Mouse (Mus musculus) midbrain, embryonic 15.5 days (tissue): Measurements from ENCODE around the gene Napsa. TPM values are rescaled to one million over a fixed set of nuclear protein-coding genes. Genes with fewer than 3 reads are reported as not detected.

Experiments
- ATAC-seq: fragments of 200-750 bp; cut with Nextera tagmentation; replicated peaks from 2 replicates; pipeline ENCODE4 v1.8.0; 2017; ENCODE audit warnings: moderate TSS enrichment
- H3K27ac ChIP-seq: fragments of 300-500 bp; sonication (generic); 2 replicates; pipeline ENCODE4 v1.5.1; 2015; ENCODE audit warnings: mild to moderate bottlenecking, inconsistent platforms
- H3K27me3 ChIP-seq: fragments of 300-500 bp; sonication (generic); replicated peaks from 2 replicates; pipeline ENCODE4 v1.6.1; 2015; ENCODE audit warnings: inconsistent platforms
- H3K36me3 ChIP-seq: fragments of 300-500 bp; sonication (generic); replicated peaks from 2 replicates; pipeline ENCODE4 v1.6.1; 2015; ENCODE audit warnings: inconsistent platforms
- H3K4me1 ChIP-seq: fragments of 300-500 bp; sonication (generic); 2 replicates; pipeline ENCODE4 v1.6.1; 2015; ENCODE audit warnings: inconsistent platforms
- H3K4me2 ChIP-seq: fragments of 300-500 bp; sonication (generic); 2 replicates; pipeline ENCODE4 v1.6.1; 2015; ENCODE audit warnings: inconsistent platforms, mild to moderate bottlenecking, moderate library complexity
- H3K4me3 ChIP-seq: fragments of 300-500 bp; sonication (generic); 2 replicates; pipeline ENCODE4 v1.5.1; 2015; ENCODE audit warnings: mild to moderate bottlenecking, inconsistent platforms
- H3K9ac ChIP-seq: fragments of 300-500 bp; sonication (generic); 2 replicates; pipeline ENCODE4 v1.6.1; 2015; ENCODE audit warnings: mild to moderate bottlenecking, inconsistent platforms
- H3K9me3 ChIP-seq: fragments of 300-500 bp; sonication (generic); 2 replicates; pipeline ENCODE4 v1.6.1; 2016; ENCODE audit warnings: inconsistent platforms
- WGBS: fragments of 180-500 bp; shearing (Covaris S2); methylation state at CpG from one replicate; pipeline ENCODE4 v1.1.7; 2015; ENCODE audit warnings: mixed read lengths; 5-methylcytosine and 5-hydroxymethylcytosine counted together
- polyA plus RNA-seq: library from polyadenylated mRNA; unstranded; fragments of >200 nt; fragmentation: Nextera tagmentation; extraction: Ambion mirVana; gene quantifications from 2 replicates; pipeline ENCODE4 v1.2.1, GENCODE M21; 2015

The Napsa gene
- polyA plus RNA-seq, 1 experiment from 2014 or later: 1.4 TPM

GRCm38 (mm10) chr7:44557629-44558028 is 14.6 kb upstream of the Napsa start:
- no peaks in the 10 kb centered on the region for H3K9me3 ChIP-seq
- no peak overlapping the region for H3K9ac ChIP-seq
- H3K4me3 ChIP-seq: no peak overlapping the region
- ATAC-seq: no peak
- no peak overlapping the region for H3K27ac ChIP-seq
- no peak overlapping the region for H3K4me2 ChIP-seq
- 69% methylated on average over 2 of the region's 2 CpGs for WGBS
- no peaks in the 10 kb centered on the region for H3K36me3 ChIP-seq
- H3K4me1 ChIP-seq: peaks cover 11% of the 10 kb centered on the region
- no peaks in the 10 kb centered on the region for H3K27me3 ChIP-seq

- 53% methylated on average over 18 of the region's 18 CpGs for WGBS
- Histone ChIP-seq H3K9me3 (no peaks in the 10 kb centered on the region), H3K9ac (no peak overlapping the region), H3K4me1 (no peaks in the 10 kb centered on the region), H3K4me3 (no peak overlapping the region), H3K4me2 (no peak overlapping the region), H3K36me3 (no peaks in the 10 kb centered on the region), H3K27me3 (0 out of 2 replicates have a peak, but pooled peaks cover 2% of the 10 kb centered on the region), H3K27ac (no peak overlapping the region; the same call in 1 of the 2 replicates)
- peak; percentile 74 for ATAC-seq
Observed at GRCm38 (mm10) chr7:44560435-44561400, 11.5 kb upstream of the Napsa start.

- Histone ChIP-seq H3K4me2 (no peak overlapping the region), H3K27me3 (0 out of 2 replicates have a peak, but pooled peaks cover 3% of the 10 kb centered on the region), H3K9me3 (no peaks in the 10 kb centered on the region), H3K36me3 (no peaks in the 10 kb centered on the region), H3K4me3 (no peak overlapping the region), H3K27ac (no peak overlapping the region), H3K9ac (no peak overlapping the region), H3K4me1 (no peaks in the 10 kb centered on the region)
- WGBS: 50% methylated on average over 8 of the region's 8 CpGs
- ATAC-seq: no peak
Observed at GRCm38 (mm10) chr7:44563284-44563683, 8.9 kb upstream of the Napsa start.

- Histone ChIP-seq H3K4me2 (no peak overlapping the region), H3K9me3 (no peaks in the 10 kb centered on the region), H3K4me1 (no peaks in the 10 kb centered on the region), H3K27ac (no peak overlapping the region), H3K27me3 (0 out of 2 replicates have a peak, but pooled peaks cover 3% of the 10 kb centered on the region), H3K9ac (no peak overlapping the region), H3K36me3 (no peaks in the 10 kb centered on the region), H3K4me3 (no peak overlapping the region)
- no peak for ATAC-seq
- 85% methylated on average over 10 of the region's 10 CpGs for WGBS
Observed at GRCm38 (mm10) chr7:44564486-44564885, 7.7 kb upstream of the Napsa start.

- Histone ChIP-seq H3K4me3 (no peak overlapping the region), H3K27me3 (0 out of 2 replicates have a peak, but pooled peaks cover 3% of the 10 kb centered on the region), H3K36me3 (no peaks in the 10 kb centered on the region), H3K4me2 (no peak overlapping the region), H3K4me1 (no peaks in the 10 kb centered on the region), H3K9ac (no peak overlapping the region), H3K27ac (no peak overlapping the region), H3K9me3 (no peaks in the 10 kb centered on the region)
- no peak for ATAC-seq
- 73% methylated on average over 6 of the region's 6 CpGs for WGBS
Observed at GRCm38 (mm10) chr7:44565414-44565813, 6.8 kb upstream of the Napsa start.

GRCm38 (mm10) chr7:44568803-44569202 is 3.4 kb upstream of the Napsa start:
- Histone ChIP-seq H3K9me3 (no peaks in the 10 kb centered on the region), H3K9ac (no peak overlapping the region), H3K36me3 (no peaks in the 10 kb centered on the region), H3K27me3 (0 out of 2 replicates have a peak, but pooled peaks cover 3% of the 10 kb centered on the region), H3K4me1 (no peaks in the 10 kb centered on the region), H3K4me3 (no peak overlapping the region), H3K4me2 (no peak overlapping the region), H3K27ac (no peak overlapping the region)
- 78% methylated on average over 9 of the region's 9 CpGs for WGBS
- ATAC-seq: no peak

GRCm38 (mm10) chr7:44570989-44571388 is 1.2 kb upstream of the Napsa start:
- no peaks in the 10 kb centered on the region for H3K9me3 ChIP-seq
- WGBS: 91% methylated on average over 6 of the region's 6 CpGs
- H3K4me2 ChIP-seq: no peak overlapping the region
- H3K4me1 ChIP-seq: no peaks in the 10 kb centered on the region
- H3K27me3 ChIP-seq: no peaks in the 10 kb centered on the region
- H3K27ac ChIP-seq: no peak overlapping the region
- H3K36me3 ChIP-seq: no peaks in the 10 kb centered on the region
- H3K4me3 ChIP-seq: no peak overlapping the region
- ATAC-seq: no peak
- no peak overlapping the region for H3K9ac ChIP-seq

GRCm38 (mm10) chr7:44571811-44572210 is 369 bp upstream of the Napsa start:
- H3K9ac ChIP-seq: no peak overlapping the region
- no peaks in the 10 kb centered on the region for H3K9me3 ChIP-seq
- H3K4me3 ChIP-seq: no peak overlapping the region
- H3K27ac ChIP-seq: no peak overlapping the region
- no peaks in the 10 kb centered on the region for H3K36me3 ChIP-seq
- no peak for ATAC-seq
- H3K27me3 ChIP-seq: no peaks in the 10 kb centered on the region
- H3K4me2 ChIP-seq: no peak overlapping the region
- WGBS: 43% methylated on average over 4 of the region's 4 CpGs
- no peaks in the 10 kb centered on the region for H3K4me1 ChIP-seq

GRCm38 (mm10) chr7:44572956-44573484 is 840 bp downstream of the Napsa start:
- no peaks in the 10 kb centered on the region for H3K27me3 ChIP-seq
- WGBS: 73% methylated on average over 5 of the region's 5 CpGs

GRCm38 (mm10) chr7:44576333-44576844 is 4.2 kb downstream of the Napsa start:
- Histone ChIP-seq H3K9ac (no peak overlapping the region), H3K27ac (no peak overlapping the region), H3K4me1 (no peaks in the 10 kb centered on the region), H3K36me3 (no peaks in the 10 kb centered on the region), H3K27me3 (no peaks in the 10 kb centered on the region), H3K9me3 (no peaks in the 10 kb centered on the region), H3K4me3 (no peak overlapping the region), H3K4me2 (no peak overlapping the region)
- no peak for ATAC-seq
- 50% methylated on average over 5 of the region's 5 CpGs for WGBS

More at GRCm38 (mm10) chr7:44572956-44573484, 840 bp downstream of the Napsa start:
- H3K36me3 ChIP-seq: no peaks in the 10 kb centered on the region
- H3K4me1 ChIP-seq: no peaks in the 10 kb centered on the region
- H3K9ac ChIP-seq: no peak overlapping the region
- ATAC-seq: no peak
- H3K9me3 ChIP-seq: no peaks in the 10 kb centered on the region
- H3K27ac ChIP-seq: no peak overlapping the region
- H3K4me2 ChIP-seq: no peak overlapping the region
- no peak overlapping the region for H3K4me3 ChIP-seq

GRCm38 (mm10) chr7:44581637-44582036 is 9.5 kb downstream of the Napsa start:
- no peak overlapping the region for H3K4me2 ChIP-seq
- ATAC-seq: no peak
- no peak overlapping the region for H3K9ac ChIP-seq
- H3K4me1 ChIP-seq: no peaks in the 10 kb centered on the region
- no peak overlapping the region for H3K4me3 ChIP-seq
- H3K27me3 ChIP-seq: no peaks in the 10 kb centered on the region
- 81% methylated on average over 6 of the region's 6 CpGs for WGBS
- H3K27ac ChIP-seq: no peak overlapping the region
- no peaks in the 10 kb centered on the region for H3K9me3 ChIP-seq
- no peaks in the 10 kb centered on the region for H3K36me3 ChIP-seq

- Histone ChIP-seq H3K4me2 (no peak overlapping the region), H3K4me1 (peaks cover 7% of the 10 kb centered on the region), H3K9ac (no peak overlapping the region), H3K27ac (no peak overlapping the region), H3K4me3 (no peak overlapping the region), H3K9me3 (no peaks in the 10 kb centered on the region), H3K36me3 (no peaks in the 10 kb centered on the region), H3K27me3 (no peaks in the 10 kb centered on the region)
- WGBS: 80% methylated on average over 5 of the region's 5 CpGs
- ATAC-seq: no peak
Observed at GRCm38 (mm10) chr7:44582709-44583108, 10.5 kb downstream of the Napsa start.
